8 mouse cellular contexts compared by ENCODE assay signal in the genomic region with DNA sequence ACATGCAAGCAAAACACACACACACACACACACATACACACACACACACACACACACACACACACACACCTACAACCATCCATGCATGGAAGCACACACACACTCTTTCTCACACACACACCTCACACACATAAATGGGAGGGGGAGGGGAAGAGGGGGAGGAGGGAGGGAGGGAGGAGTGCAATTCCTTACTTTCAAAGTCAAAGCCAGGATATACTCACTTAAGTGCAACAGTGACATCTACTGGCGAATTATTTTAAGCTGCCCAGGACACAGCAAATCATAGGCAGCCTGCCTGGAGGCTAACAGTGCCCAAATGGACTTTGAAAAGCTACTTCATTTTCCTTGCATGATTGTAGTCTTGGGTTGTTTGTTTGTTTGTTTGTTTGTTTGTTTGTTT.
DNase-seq lines count a peak whose midpoint lies in the region; ATAC-seq lines count a peak whose summit lies in the region.

No protein-coding gene starts in this region.

- no peak overlapping the region for H3K27ac ChIP-seq in midbrain, embryonic 12.5 days (replicated peaks)
- H3K27ac ChIP-seq in stomach, embryonic 16.5 days (ENCODE audit: low read length), result no peak overlapping the region

- no peak overlapping the region for H3K4me2 ChIP-seq in midbrain, embryonic 12.5 days (replicated peaks)
- H3K4me2 ChIP-seq in stomach, embryonic 16.5 days (ENCODE audit: low read depth, low read length), result no peak overlapping the region

- H3K36me3 ChIP-seq in midbrain, embryonic 12.5 days, result no peaks in the 10 kb centered on the region
- no peaks in the 10 kb centered on the region for H3K36me3 ChIP-seq in stomach, embryonic 16.5 days (ENCODE audit: control insufficient read depth, insufficient read depth, low read length)

- intact Hi-C loops in left cerebral cortex, postnatal 36 days (cut with DNase I), result loop anchor here (2.0 to 5.0 kb wide), 3 partner anchors 36 to 126 kb away; no protein-coding TSS in a partner anchor

- H3K9ac ChIP-seq in midbrain, embryonic 12.5 days (replicated peaks), result no peak overlapping the region
- H3K9ac ChIP-seq in stomach, embryonic 16.5 days (ENCODE audit: low read length), result no peak overlapping the region

- peak; percentile 78 for ATAC-seq in midbrain, embryonic 12.5 days (ENCODE audit: low FRiP score, low read depth)
- ATAC-seq in stomach, embryonic 16.5 days (ENCODE audit: insufficient read depth, low FRiP score), result peak; percentile 53; the same call in 1 of the 2 replicates

- H3K4me3 ChIP-seq in midbrain, embryonic 12.5 days, result no peak overlapping the region
- no peak overlapping the region for H3K4me3 ChIP-seq in stomach, embryonic 16.5 days (replicated peaks; ENCODE audit: low read length)

- DNase-seq in urinary bladder, postnatal 14 days (ENCODE audit: low spot score), result peak; percentile 65
- no peak for DNase-seq in urinary bladder, postnatal 4 days (ENCODE audit: low spot score in 2 of 2)
- DNase-seq in cerebellum, postnatal 14 days, result peak; percentile 82 to 84
- peak; percentile 49 for DNase-seq in gastrocnemius, postnatal 10 days
- DNase-seq in kidney, adult 18-20 months, result peak; percentile 66
- DNase-seq in left cerebral cortex, postnatal 36 days (ENCODE audit: low spot score in 2 of 2), result peak; percentile 40 to 46

- no peaks in the 10 kb centered on the region for H3K9me3 ChIP-seq in midbrain, embryonic 12.5 days
- H3K9me3 ChIP-seq in stomach, embryonic 16.5 days (replicated peaks; ENCODE audit: control insufficient read depth, low read length), result no peaks in the 10 kb centered on the region

- 0% methylated on average over 1 of the region's 1 CpGs for WGBS in midbrain, embryonic 12.5 days
- WGBS in stomach, embryonic 16.5 days, result 0% methylated on average over 1 of the region's 1 CpGs

- no peaks in the 10 kb centered on the region for H3K27me3 ChIP-seq in midbrain, embryonic 12.5 days
- H3K27me3 ChIP-seq in stomach, embryonic 16.5 days (ENCODE audit: control insufficient read depth, insufficient read depth, low read length), result no peaks in the 10 kb centered on the region

- peaks cover 3% of the 10 kb centered on the region; the same call in 1 of the 2 replicates for H3K4me1 ChIP-seq in midbrain, embryonic 12.5 days
- H3K4me1 ChIP-seq in stomach, embryonic 16.5 days (ENCODE audit: control insufficient read depth, insufficient read depth, low read length), result peaks cover 9% of the 10 kb centered on the region; the same call in 1 of the 2 replicates

Comparison
In these comparisons a context has a peak if more than half of its experiments do, and no peak if none do; other contexts are left out.
1. DNase-seq: peak in urinary bladder, postnatal 14 days (single experiment), cerebellum, postnatal 14 days (2 of 2), gastrocnemius, postnatal 10 days (single experiment), kidney, adult 18-20 months (single experiment) and left cerebral cortex, postnatal 36 days (2 of 2); none in urinary bladder, postnatal 4 days (0 of 2).